ENCODE assay signal across 22 mouse cellular contexts in genomic region chr3:121903695-121904094, GRCm38 (mm10). TPM values are rescaled to one million over a fixed set of nuclear protein-coding genes. Genes with fewer than 3 reads are reported as not detected.
DNase-seq lines count a peak whose midpoint lies in the region; ATAC-seq and TF ChIP-seq lines count a peak whose summit lies in the region.
"Had no signal": no experiment of that assay in that cellular context is flagged by ENCODE, and none has a peak within 500 bp of the region (broad histone marks: within the 10 kb centered on the region; RNA-seq: fewer than 3 reads in every experiment).

No protein-coding gene starts in this region.

- 64% methylated on average over 8 of the region's 8 CpGs for WGBS in embryonic facial prominence, embryonic 10.5 days
- WGBS in forebrain, embryonic 14.5 days: 74% methylated on average over 8 of the region's 8 CpGs
- WGBS in intestine, postnatal 0 days: 68% methylated on average over 8 of the region's 8 CpGs

- 0 out of 2 replicates have a peak, but pooled peaks cover 4% of the 10 kb centered on the region for H3K27me3 ChIP-seq in embryonic facial prominence, embryonic 10.5 days (replicated peaks; ENCODE audit: low read depth, poor library complexity, severe bottlenecking)
- H3K27me3 ChIP-seq in forebrain, embryonic 14.5 days (replicated peaks; ENCODE audit: control insufficient read depth, insufficient read depth, low read length): no peaks in the 10 kb centered on the region
- H3K27me3 ChIP-seq in intestine, postnatal 0 days (replicated peaks; ENCODE audit: control insufficient read depth, insufficient read depth, low read length): no peaks in the 10 kb centered on the region
- H3K27me3 ChIP-seq: forebrain, embryonic 15.5 days had no signal

- no peak overlapping the region for H3K9ac ChIP-seq in ES-E14 (ENCODE audit: insufficient read depth, low read depth, low read length, poor library complexity, severe bottlenecking)
- H3K9ac ChIP-seq in forebrain, embryonic 14.5 days (ENCODE audit: low read length): no peak overlapping the region
- H3K9ac ChIP-seq in intestine, postnatal 0 days (ENCODE audit: low read depth, low read length): no peak overlapping the region
- H3K9ac ChIP-seq: forebrain, embryonic 15.5 days had no signal

- H3K9me3 ChIP-seq in ES-E14 (ENCODE audit: control insufficient read depth, insufficient read depth, low read depth, low read length): no peaks in the 10 kb centered on the region
- no peaks in the 10 kb centered on the region for H3K9me3 ChIP-seq in embryonic facial prominence, embryonic 10.5 days
- H3K9me3 ChIP-seq in forebrain, embryonic 14.5 days (replicated peaks; ENCODE audit: control insufficient read depth, low read length): no peaks in the 10 kb centered on the region
- no peaks in the 10 kb centered on the region for H3K9me3 ChIP-seq in intestine, postnatal 0 days (ENCODE audit: control insufficient read depth)
- H3K9me3 ChIP-seq: forebrain, embryonic 15.5 days had no signal

- no peaks in the 10 kb centered on the region; a peak in 1 of 4 replicates for H3K4me1 ChIP-seq in ES-E14 (ENCODE audit: control insufficient read depth in 2 of 2, insufficient read depth in 2 of 2, low read length in 2 of 2, poor library complexity in 1 of 2)
- peaks cover 36% of the 10 kb centered on the region for H3K4me1 ChIP-seq in embryonic facial prominence, embryonic 10.5 days
- no peaks in the 10 kb centered on the region for H3K4me1 ChIP-seq in forebrain, embryonic 14.5 days (ENCODE audit: control insufficient read depth, insufficient read depth, low read length)
- no peaks in the 10 kb centered on the region for H3K4me1 ChIP-seq in intestine, postnatal 0 days (replicated peaks; ENCODE audit: control insufficient read depth, insufficient read depth, low read length)
- H3K4me1 ChIP-seq: forebrain, embryonic 15.5 days had no signal

- in situ Hi-C loops in ES-E14 (cut with MboI; ENCODE audit: low sequenced_read_pairs in 2 of 2, unreplicated experiment in 2 of 2): no loop called here

- no peaks in the 10 kb centered on the region for H3K36me3 ChIP-seq in ES-E14 (ENCODE audit: control insufficient read depth, insufficient read depth, low read length, poor library complexity, severe bottlenecking)
- H3K36me3 ChIP-seq in embryonic facial prominence, embryonic 10.5 days (replicated peaks): no peaks in the 10 kb centered on the region
- no peaks in the 10 kb centered on the region for H3K36me3 ChIP-seq in forebrain, embryonic 14.5 days (ENCODE audit: control insufficient read depth, insufficient read depth, low read length)
- H3K36me3 ChIP-seq in intestine, postnatal 0 days (ENCODE audit: control insufficient read depth, insufficient read depth): no peaks in the 10 kb centered on the region
- H3K36me3 ChIP-seq: forebrain, embryonic 15.5 days had no signal

- H3K4me2 ChIP-seq in forebrain, embryonic 14.5 days (ENCODE audit: low read length): no peak overlapping the region
- no peak overlapping the region for H3K4me2 ChIP-seq in intestine, postnatal 0 days (replicated peaks; ENCODE audit: low read depth)
- H3K4me2 ChIP-seq: forebrain, embryonic 15.5 days; heart, embryonic 11.5 days had no signal

- DNase-seq in kidney, adult 18-20 months: peak; percentile 38
- no peak for DNase-seq in kidney, postnatal 14 days
- no peak for DNase-seq in ES-E14 (ENCODE audit: low read depth, low spot score)
- DNase-seq in embryonic facial prominence, embryonic 10.5 days (ENCODE audit: low spot score): no peak
- peak; percentile 23 to 42 for DNase-seq in kidney, postnatal 36 days
- DNase-seq in c-Kit-positive CD71-positive TER-119-positive erythroid progenitor cells, embryonic 14.5 days (ENCODE audit: low spot score): no peak
- DNase-seq in forebrain, embryonic 14.5 days (ENCODE audit: low spot score): no peak
- DNase-seq: adrenal gland, postnatal 10 days; B cell, adult 2 months; cerebellum, adult 11-12 months; cerebellum, postnatal 25 days; heart, postnatal 10 days; layer of hippocampus, adult 9-11 months; left cerebral cortex, postnatal 4 days; lung, adult 2 months; lung, postnatal 36 days had no signal

- H3K4me3 ChIP-seq in ES-E14 (ENCODE audit: insufficient read depth in 1 of 2, low read depth in 1 of 2, low read length in 2 of 2, poor library complexity in 1 of 2, severe bottlenecking in 1 of 2): peak overlapping the region; percentile 12 to 22; a peak in 1 of 4 replicates
- H3K4me3 ChIP-seq in embryonic facial prominence, embryonic 10.5 days: no peak overlapping the region
- no peak overlapping the region for H3K4me3 ChIP-seq in forebrain, embryonic 14.5 days (ENCODE audit: low read depth, low read length)
- H3K4me3 ChIP-seq in intestine, postnatal 0 days (ENCODE audit: low read depth, low read length): no peak overlapping the region
- H3K4me3 ChIP-seq: erythroblast, embryonic 14.5 days; forebrain, embryonic 15.5 days; left cerebral cortex, adult 2 months had no signal

- no peak for ATAC-seq in forebrain, embryonic 14.5 days
- no peak for ATAC-seq in intestine, postnatal 0 days
- ATAC-seq: forebrain, embryonic 15.5 days had no signal

- no peak overlapping the region for H3K27ac ChIP-seq in ES-E14 (ENCODE audit: insufficient read depth, low read depth, low read length, poor library complexity, severe bottlenecking)
- 0 out of 2 replicates have a peak overlapping the region, but pooled peaks have one; percentile 40 for H3K27ac ChIP-seq in embryonic facial prominence, embryonic 10.5 days (replicated peaks)
- no peak overlapping the region for H3K27ac ChIP-seq in forebrain, embryonic 14.5 days (ENCODE audit: low read depth, low read length)
- no peak overlapping the region for H3K27ac ChIP-seq in intestine, postnatal 0 days (ENCODE audit: low read depth, low read length)
- H3K27ac ChIP-seq: forebrain, embryonic 15.5 days; left cerebral cortex, adult 2 months; stomach, postnatal 0 days had no signal

- TF ChIP-seq CTCF in intestine, postnatal 0 days (IDR thresholded peaks at IDR 0.05; ENCODE audit: low read depth): no peak

TF ChIP-seq in ES-E14, 5 proteins besides CTCF, POLR2A, EP300 and RAD21:
- TF ChIP-seq ZNF384 (IDR thresholded peaks at IDR 0.05; ENCODE audit: low read depth, low read length): no peak
- no peak for TF ChIP-seq MAFK (IDR thresholded peaks at IDR 0.05; ENCODE audit: insufficient read depth, low read depth, low read length)
- no peak for TF ChIP-seq ZC3H11A (IDR thresholded peaks at IDR 0.05; ENCODE audit: borderline replicate concordance, low read depth, low read length)
- TF ChIP-seq CHD2 (IDR thresholded peaks at IDR 0.05; ENCODE audit: low read depth, low read length): no peak
- no peak for TF ChIP-seq HCFC1 (IDR thresholded peaks at IDR 0.05; ENCODE audit: borderline replicate concordance, insufficient read depth, low read length)

RNA-seq across cellular contexts. Expression of gene Arhgap29, which starts 48.6 kb away (rescaled TPM):
- 14.6 and 25.1 TPM in 2 replicates for total RNA-seq in ES-E14 (2012; rRNA removed)
- polyA plus RNA-seq in embryonic facial prominence, embryonic 10.5 days (2016; fragmentation: Nextera tagmentation; extraction: Ambion mirVana): 40.9 and 46.9 TPM in 2 replicates
- 20.1 and 30.2 TPM in 2 replicates for polyA plus RNA-seq in forebrain, embryonic 14.5 days (2014; fragmentation: Nextera tagmentation; extraction: Ambion mirVana)
- polyA plus RNA-seq in intestine, postnatal 0 days (2015; fragmentation: Nextera tagmentation; extraction: Ambion mirVana): 10.3 and 14.2 TPM in 2 replicates
- polyA plus RNA-seq: erythroblast, embryonic 14.5 days had no signal

Comparison
In these comparisons a context has a peak if more than half of its experiments do, and no peak if none do; other contexts are left out.
1. DNase-seq: peak in kidney, adult 18-20 months (single experiment) and kidney, postnatal 36 days (2 of 2); none in kidney, postnatal 14 days (single experiment), ES-E14 (single experiment), embryonic facial prominence, embryonic 10.5 days (single experiment), c-Kit-positive CD71-positive TER-119-positive erythroid progenitor cells, embryonic 14.5 days (single experiment) and forebrain, embryonic 14.5 days (single experiment).
2. H3K4me3 ChIP-seq: peak in ES-E14 (2 of 2); none in embryonic facial prominence, embryonic 10.5 days (single experiment), forebrain, embryonic 14.5 days (single experiment) and intestine, postnatal 0 days (single experiment).